Mouse (Mus musculus): ENCODE data around the gene Plekhg4. TPM values are rescaled to one million over a fixed set of nuclear protein-coding genes. Genes with fewer than 3 reads are reported as not detected.

The Plekhg4 gene
- polyA plus RNA-seq, 1 experiment from 2014 or later: 0.23 TPM

GRCm38 (mm10) chr8:105332523-105332922, 40.6 kb upstream of the Plekhg4 start:
- WGBS: 43% methylated on average over 2 of the region's 2 CpGs
- no peaks in the 10 kb centered on the region for H3K27me3 ChIP-seq (ENCODE audit: control insufficient read depth, insufficient read depth, low read length)
- peaks cover 96% of the 10 kb centered on the region for H3K36me3 ChIP-seq (ENCODE audit: control insufficient read depth, insufficient read depth, low read length)
- no peak overlapping the region for H3K27ac ChIP-seq (replicated peaks in 1 of 2; ENCODE audit: control insufficient read depth in 1 of 2, insufficient read depth in 1 of 2, low read depth in 2 of 2, low read length in 2 of 2)
- H3K9me3 ChIP-seq (ENCODE audit: control insufficient read depth, low read length): no peaks in the 10 kb centered on the region
- H3K4me3 ChIP-seq (ENCODE audit: control insufficient read depth in 1 of 2, insufficient read depth in 1 of 2, low read depth in 1 of 2, low read length in 2 of 2): no peak overlapping the region
- H3K9ac ChIP-seq (ENCODE audit: low read length): no peak overlapping the region
- ATAC-seq (ENCODE audit: insufficient number of reproducible peaks, insufficient read depth, low FRiP score, low read depth): no peak
- peaks cover under 1% of the 10 kb centered on the region in 2 experiments; a peak in 3 of 4 replicates for H3K4me1 ChIP-seq (ENCODE audit: control insufficient read depth in 2 of 2, insufficient read depth in 2 of 2, low read length in 2 of 2)
- H3K4me2 ChIP-seq (ENCODE audit: low read length): no peak overlapping the region

GRCm38 (mm10) chr8:105336373-105337130, 36.5 kb upstream of the Plekhg4 start:
- no peaks in the 10 kb centered on the region for H3K27me3 ChIP-seq (ENCODE audit: control insufficient read depth, insufficient read depth, low read length)
- no peaks in the 10 kb centered on the region for H3K9me3 ChIP-seq (ENCODE audit: control insufficient read depth, low read length)
- no peak for ATAC-seq (ENCODE audit: insufficient number of reproducible peaks, insufficient read depth, low FRiP score, low read depth)
- no peak overlapping the region for H3K27ac ChIP-seq (replicated peaks in 1 of 2; ENCODE audit: control insufficient read depth in 1 of 2, insufficient read depth in 1 of 2, low read depth in 2 of 2, low read length in 2 of 2)
- no peak overlapping the region for H3K4me2 ChIP-seq (ENCODE audit: low read length)
- H3K36me3 ChIP-seq (ENCODE audit: control insufficient read depth, insufficient read depth, low read length): peaks cover 71% of the 10 kb centered on the region
- H3K4me1 ChIP-seq (ENCODE audit: control insufficient read depth in 2 of 2, insufficient read depth in 2 of 2, low read length in 2 of 2): peaks cover 22 to 33% of the 10 kb centered on the region in 2 experiments
- H3K4me3 ChIP-seq (ENCODE audit: control insufficient read depth in 1 of 2, insufficient read depth in 1 of 2, low read depth in 1 of 2, low read length in 2 of 2): no peak overlapping the region
- WGBS: 68% methylated on average over 32 of the region's 32 CpGs
- H3K9ac ChIP-seq (ENCODE audit: low read length): no peak overlapping the region

- no peak for ATAC-seq (ENCODE audit: insufficient number of reproducible peaks, insufficient read depth, low FRiP score, low read depth)
- Histone ChIP-seq H3K27me3 (ENCODE audit: control insufficient read depth, insufficient read depth, low read length) (no peaks in the 10 kb centered on the region), H3K9ac (ENCODE audit: low read length) (peak overlapping the region; percentile 48; the same call in 1 of the 2 replicates), H3K36me3 (ENCODE audit: control insufficient read depth, insufficient read depth, low read length) (peaks cover 54% of the 10 kb centered on the region), H3K9me3 (ENCODE audit: control insufficient read depth, low read length) (no peaks in the 10 kb centered on the region), H3K4me1 (ENCODE audit: control insufficient read depth in 2 of 2, insufficient read depth in 2 of 2, low read length in 2 of 2) (peaks cover 24 to 40% of the 10 kb centered on the region in 2 experiments), H3K4me2 (ENCODE audit: low read length) (no peak overlapping the region), H3K4me3 (ENCODE audit: control insufficient read depth in 1 of 2, insufficient read depth in 1 of 2, low read depth in 1 of 2, low read length in 2 of 2) (no peak overlapping the region), H3K27ac (replicated peaks in 1 of 2; ENCODE audit: control insufficient read depth in 1 of 2, insufficient read depth in 1 of 2, low read depth in 2 of 2, low read length in 2 of 2) (peak overlapping the region; percentile 47 to 65)
- WGBS: 15% methylated on average over 4 of the region's 4 CpGs
Measured at GRCm38 (mm10) chr8:105338992-105339391, 34.1 kb upstream of the Plekhg4 start.

GRCm38 (mm10) chr8:105339886-105340635, 33.0 kb upstream of the Plekhg4 start:
- peaks cover 28 to 48% of the 10 kb centered on the region in 2 experiments for H3K4me1 ChIP-seq (ENCODE audit: control insufficient read depth in 2 of 2, insufficient read depth in 2 of 2, low read length in 2 of 2)
- peaks cover 43% of the 10 kb centered on the region for H3K36me3 ChIP-seq (ENCODE audit: control insufficient read depth, insufficient read depth, low read length)
- no peaks in the 10 kb centered on the region for H3K9me3 ChIP-seq (ENCODE audit: control insufficient read depth, low read length)
- no peaks in the 10 kb centered on the region for H3K27me3 ChIP-seq (ENCODE audit: control insufficient read depth, insufficient read depth, low read length)
- no peak overlapping the region for H3K9ac ChIP-seq (ENCODE audit: low read length)
- H3K27ac ChIP-seq (replicated peaks in 1 of 2; ENCODE audit: control insufficient read depth in 1 of 2, insufficient read depth in 1 of 2, low read depth in 2 of 2, low read length in 2 of 2): peak overlapping the region in 1 of 2 experiments; percentile 20; a peak in 3 of 4 replicates
- H3K4me2 ChIP-seq (ENCODE audit: low read length): no peak overlapping the region
- ATAC-seq (ENCODE audit: insufficient number of reproducible peaks, insufficient read depth, low FRiP score, low read depth): no peak
- 50% methylated on average over 5 of the region's 6 CpGs for WGBS
- H3K4me3 ChIP-seq (ENCODE audit: control insufficient read depth in 1 of 2, insufficient read depth in 1 of 2, low read depth in 1 of 2, low read length in 2 of 2): no peak overlapping the region

GRCm38 (mm10) chr8:105341399-105341798, 31.7 kb upstream of the Plekhg4 start:
- no peak for ATAC-seq (ENCODE audit: insufficient number of reproducible peaks, insufficient read depth, low FRiP score, low read depth)
- 23% methylated on average over 8 of the region's 8 CpGs for WGBS
- H3K9me3 ChIP-seq (ENCODE audit: control insufficient read depth, low read length): no peaks in the 10 kb centered on the region
- no peak overlapping the region for H3K4me3 ChIP-seq (ENCODE audit: control insufficient read depth in 1 of 2, insufficient read depth in 1 of 2, low read depth in 1 of 2, low read length in 2 of 2)
- H3K27ac ChIP-seq (replicated peaks in 1 of 2; ENCODE audit: control insufficient read depth in 1 of 2, insufficient read depth in 1 of 2, low read depth in 2 of 2, low read length in 2 of 2): peak overlapping the region; percentile 20 to 41
- H3K4me2 ChIP-seq (ENCODE audit: low read length): peak overlapping the region; percentile 11; the same call in 1 of the 2 replicates
- no peak overlapping the region for H3K9ac ChIP-seq (ENCODE audit: low read length)
- peaks cover 29% of the 10 kb centered on the region for H3K36me3 ChIP-seq (ENCODE audit: control insufficient read depth, insufficient read depth, low read length)
- H3K4me1 ChIP-seq (ENCODE audit: control insufficient read depth in 2 of 2, insufficient read depth in 2 of 2, low read length in 2 of 2): peaks cover 38 to 61% of the 10 kb centered on the region in 2 experiments
- no peaks in the 10 kb centered on the region for H3K27me3 ChIP-seq (ENCODE audit: control insufficient read depth, insufficient read depth, low read length)

- H3K4me2 ChIP-seq (ENCODE audit: low read length): no peak overlapping the region
- WGBS: 64% methylated on average over 4 of the region's 4 CpGs
Measured at GRCm38 (mm10) chr8:105342768-105343167, 30.3 kb upstream of the Plekhg4 start.

GRCm38 (mm10) chr8:105343791-105344574, 29.1 kb upstream of the Plekhg4 start:
- H3K36me3 ChIP-seq (ENCODE audit: control insufficient read depth, insufficient read depth, low read length): 0 out of 2 replicates have a peak, but pooled peaks cover 9% of the 10 kb centered on the region
- 47% methylated on average over 8 of the region's 8 CpGs for WGBS
- no peak overlapping the region for H3K9ac ChIP-seq (ENCODE audit: low read length)
- no peak overlapping the region for H3K4me3 ChIP-seq (ENCODE audit: control insufficient read depth in 1 of 2, insufficient read depth in 1 of 2, low read depth in 1 of 2, low read length in 2 of 2)
- H3K4me2 ChIP-seq (ENCODE audit: low read length): no peak overlapping the region
- peaks cover 36 to 57% of the 10 kb centered on the region in 2 experiments for H3K4me1 ChIP-seq (ENCODE audit: control insufficient read depth in 2 of 2, insufficient read depth in 2 of 2, low read length in 2 of 2)
- no peak for ATAC-seq (ENCODE audit: insufficient number of reproducible peaks, insufficient read depth, low FRiP score, low read depth)
- H3K27me3 ChIP-seq (ENCODE audit: control insufficient read depth, insufficient read depth, low read length): no peaks in the 10 kb centered on the region
- H3K27ac ChIP-seq (replicated peaks in 1 of 2; ENCODE audit: control insufficient read depth in 1 of 2, insufficient read depth in 1 of 2, low read depth in 2 of 2, low read length in 2 of 2): no peak overlapping the region
- no peaks in the 10 kb centered on the region for H3K9me3 ChIP-seq (ENCODE audit: control insufficient read depth, low read length)

More at GRCm38 (mm10) chr8:105342768-105343167, 30.3 kb upstream of the Plekhg4 start:
- ATAC-seq (ENCODE audit: insufficient number of reproducible peaks, insufficient read depth, low FRiP score, low read depth): no peak
- Histone ChIP-seq H3K4me1 (ENCODE audit: control insufficient read depth in 2 of 2, insufficient read depth in 2 of 2, low read length in 2 of 2) (peaks cover 41 to 65% of the 10 kb centered on the region in 2 experiments), H3K9ac (ENCODE audit: low read length) (no peak overlapping the region), H3K9me3 (ENCODE audit: control insufficient read depth, low read length) (no peaks in the 10 kb centered on the region), H3K27ac (replicated peaks in 1 of 2; ENCODE audit: control insufficient read depth in 1 of 2, insufficient read depth in 1 of 2, low read depth in 2 of 2, low read length in 2 of 2) (no peak overlapping the region), H3K36me3 (ENCODE audit: control insufficient read depth, insufficient read depth, low read length) (peaks cover 16% of the 10 kb centered on the region), H3K27me3 (ENCODE audit: control insufficient read depth, insufficient read depth, low read length) (no peaks in the 10 kb centered on the region), H3K4me3 (ENCODE audit: control insufficient read depth in 1 of 2, insufficient read depth in 1 of 2, low read depth in 1 of 2, low read length in 2 of 2) (no peak overlapping the region)

Measured in heart, embryonic 14.5 days (tissue).